In genomic region chr16:59420867-59421251, GRCm38 (mm10) we compare ENCODE assay signal across 8 mouse cellular contexts. TPM values are rescaled to one million over a fixed set of nuclear protein-coding genes. Genes with fewer than 3 reads are reported as not detected.
A peak's percentile ranks its signal among the peaks of the same experiment; 100 is the strongest.
DNase-seq lines count a peak whose midpoint lies in the region; TF ChIP-seq lines count a peak whose summit lies in the region.
"Had no signal": no experiment of that assay in that cellular context is flagged by ENCODE, and none has a peak within 500 bp of the region (broad histone marks: within the 10 kb centered on the region; RNA-seq: fewer than 3 reads in every experiment).

No protein-coding gene starts in this region.

- 16% methylated on average over 6 of the region's 6 CpGs for WGBS in hindbrain, embryonic 10.5 days

- H3K9me3 ChIP-seq in hindbrain, embryonic 10.5 days: no peaks in the 10 kb centered on the region

- DNase-seq in MN1 (ENCODE audit: low spot score): peak; percentile 75
- DNase-seq in brain, adult 2 months (ENCODE audit: low read depth, low spot score): peak; percentile 85
- DNase-seq in hindbrain, embryonic 10.5 days (ENCODE audit: low spot score): peak; percentile 69
- DNase-seq in layer of hippocampus, adult 18-20 months (ENCODE audit: low spot score in 2 of 2): peak; percentile 56 to 88
- DNase-seq in lung, postnatal 14 days: peak; percentile 81
- DNase-seq in retina, postnatal 7 days (ENCODE audit: low read depth, low spot score): peak; percentile 62

- H3K4me1 ChIP-seq in embryonic fibroblast, embryonic 13.5 days (ENCODE audit: control insufficient read depth, insufficient read depth, low read length): no peaks in the 10 kb centered on the region
- H3K4me1 ChIP-seq in hindbrain, embryonic 10.5 days (replicated peaks): peaks cover 7% of the 10 kb centered on the region; the same call in 1 of the 2 replicates

- TF ChIP-seq POLR2A in embryonic fibroblast, embryonic 13.5 days (IDR thresholded peaks at IDR 0.05; ENCODE audit: low read depth, low read length): no peak

- no peak overlapping the region for H3K4me3 ChIP-seq in embryonic fibroblast, embryonic 13.5 days (ENCODE audit: insufficient read depth, low read length)
- H3K4me3 ChIP-seq in hindbrain, embryonic 10.5 days: no peak overlapping the region

- TF ChIP-seq CTCF in embryonic fibroblast, embryonic 13.5 days (IDR thresholded peaks at IDR 0.05; ENCODE audit: borderline replicate concordance, insufficient read depth, low read length): peak; percentile 18; the same call in 1 of the 2 replicates

- H3K36me3 ChIP-seq in hindbrain, embryonic 10.5 days: no peaks in the 10 kb centered on the region

- H3K27ac ChIP-seq in embryonic fibroblast, embryonic 13.5 days (ENCODE audit: insufficient read depth, low read length): no peak overlapping the region
- H3K27ac ChIP-seq in hindbrain, embryonic 10.5 days: no peak overlapping the region

- no peaks in the 10 kb centered on the region for H3K27me3 ChIP-seq in hindbrain, embryonic 10.5 days (ENCODE audit: insufficient read depth, poor library complexity, severe bottlenecking)

RNA-seq across cellular contexts. Expression of gene Gabrr3, which starts 13.7 kb away (rescaled TPM):
- polyA plus RNA-seq in embryonic fibroblast, embryonic 13.5 days (2011; ENCODE audit: insufficient read length, low read depth, missing spikeins): not detected in 2 replicates
- polyA plus RNA-seq in hindbrain, embryonic 10.5 days (2016; fragmentation: Nextera tagmentation; extraction: Ambion mirVana): 0.05 and 0.10 TPM in 2 replicates
- total RNA-seq in layer of hippocampus, adult 18-20 months (2021): under 1 TPM in 1 of 2 experiments, not detected in 1; 0.15 TPM
- polyA plus RNA-seq: liver, embryonic 16.5 days had no signal

RNA-seq across cellular contexts. Expression of gene Riox2, which starts 50.7 kb away (rescaled TPM):
- polyA plus RNA-seq in embryonic fibroblast, embryonic 13.5 days (2011; ENCODE audit: insufficient read length, low read depth, missing spikeins): 25.3 and 27.7 TPM in 2 replicates
- polyA plus RNA-seq in hindbrain, embryonic 10.5 days (2016; fragmentation: Nextera tagmentation; extraction: Ambion mirVana): 24.9 and 33.9 TPM in 2 replicates
- 10 to 100 TPM; 14.2 to 14.3 TPM for total RNA-seq in layer of hippocampus, adult 18-20 months (2021)

RNA-seq across cellular contexts. Expression of gene Olfr209, which starts 57.1 kb away (rescaled TPM):
- not detected in 2 replicates for polyA plus RNA-seq in embryonic fibroblast, embryonic 13.5 days (2011; ENCODE audit: insufficient read length, low read depth, missing spikeins)
- polyA plus RNA-seq in hindbrain, embryonic 10.5 days (2016; fragmentation: Nextera tagmentation; extraction: Ambion mirVana): not detected in 2 replicates
- total RNA-seq in layer of hippocampus, adult 18-20 months (2021): not detected
- polyA plus RNA-seq: liver, embryonic 16.5 days had no signal
